Mouse (Mus musculus) liver, adult 2 months (tissue): Measurements from ENCODE around the gene Crtac1.

ENCODE experiments used
- CTCF ChIP-seq: fragments of 200-500 bp; IDR thresholded peaks from 2 replicates; pipeline ENCODE4 v1.5.1; 2011; ENCODE audit warnings: low read depth, low read length, control low read depth
- POLR2A ChIP-seq: fragments of 200-500 bp; IDR thresholded peaks from 2 replicates; pipeline ENCODE4 v1.6.1; 2011; ENCODE audit warnings: low read length, control low read depth; ENCODE audit not compliant: insufficient read depth; ENCODE audit errors: extremely low read depth

DNA sequence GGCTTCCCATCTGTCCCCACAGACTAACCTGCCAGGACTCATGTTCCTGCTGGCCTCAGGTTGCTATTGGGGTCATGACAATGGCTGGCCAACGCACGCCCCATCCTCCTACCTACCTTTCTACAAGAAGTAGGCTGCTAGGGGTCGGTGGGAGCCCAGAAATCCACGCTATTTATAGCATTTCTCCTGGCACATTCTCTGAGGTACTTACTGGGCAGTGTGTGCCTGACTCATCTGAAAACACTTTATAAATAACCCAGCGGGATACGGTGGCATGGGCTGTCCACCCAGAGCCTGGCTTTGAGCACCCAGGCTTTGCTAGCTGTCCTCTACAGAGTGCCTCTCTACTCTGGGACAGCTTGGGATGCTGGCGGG lies 193.3 kb downstream of the Crtac1 start:
- TF ChIP-seq POLR2A (no peak), CTCF (no peak)
